Mouse (Mus musculus) cerebellum, adult 9-11 months (tissue): Measurements from ENCODE around the gene Hpse2.
"Not testable (repeated sequence)": the region's sequence is repeated elsewhere in the genome, so short reads cannot be mapped to it uniquely, and the experiment has no call there.

Experiments used
- DNase-seq: peaks from one replicate; pipeline ENCODE4 v3.0.0; 2022

Hpse2 gene

GRCm38 (mm10) chr19:42839621-42840294 lies 548.4 kb downstream of the Hpse2 start:
- no peak for DNase-seq

DNA sequence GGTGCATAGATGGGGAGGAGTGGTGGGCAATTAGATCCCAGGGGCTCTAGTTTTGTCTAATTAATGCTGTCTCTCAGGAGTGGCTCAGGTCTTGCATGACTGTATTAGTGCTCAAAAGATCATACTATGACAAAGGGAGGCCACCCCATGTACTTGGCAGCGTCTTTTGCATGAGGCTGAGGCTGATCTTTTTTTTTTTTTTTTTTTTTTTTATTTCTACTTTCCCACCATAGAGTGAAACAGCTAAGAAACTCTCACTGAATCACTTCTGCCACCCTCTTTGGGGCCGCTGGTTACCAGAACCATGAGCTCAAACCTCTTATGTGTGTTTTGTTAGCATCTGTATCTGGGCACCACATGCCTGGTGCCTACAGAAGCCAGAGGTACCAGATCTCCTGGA lies 549.0 kb downstream of the Hpse2 start:
- DNase-seq = no peak

DNA sequence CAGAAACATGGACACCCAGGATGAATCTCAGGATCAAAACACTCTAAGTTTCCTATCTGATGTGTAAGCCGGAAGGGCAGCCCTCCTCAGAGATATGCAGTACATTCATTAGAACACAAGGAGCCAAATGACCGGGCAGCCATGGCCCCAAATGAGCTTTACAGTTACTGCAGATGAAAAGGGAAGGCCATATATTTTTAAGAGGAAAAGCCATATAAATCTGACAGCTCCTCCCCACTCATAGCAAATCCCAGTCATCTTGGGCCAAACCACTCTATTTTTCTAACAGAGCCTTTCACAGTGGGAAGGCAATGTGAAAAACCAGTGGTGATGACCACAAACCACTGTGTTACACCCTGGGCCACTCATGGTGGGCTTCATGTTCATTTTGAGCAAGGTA lies 549.9 kb downstream of the Hpse2 start:
- no peak for DNase-seq

- DNase-seq = peak; percentile 16
Observed at GRCm38 (mm10) chr19:42837591-42837990, 550.6 kb downstream of the Hpse2 start.

- no peak for DNase-seq
Observed at GRCm38 (mm10) chr19:42833126-42833525, 555.0 kb downstream of the Hpse2 start.

- no peak for DNase-seq
Observed at GRCm38 (mm10) chr19:42832251-42832650, 555.9 kb downstream of the Hpse2 start.

- no peak for DNase-seq
Observed at GRCm38 (mm10) chr19:42829196-42829595, 559.0 kb downstream of the Hpse2 start.

DNA sequence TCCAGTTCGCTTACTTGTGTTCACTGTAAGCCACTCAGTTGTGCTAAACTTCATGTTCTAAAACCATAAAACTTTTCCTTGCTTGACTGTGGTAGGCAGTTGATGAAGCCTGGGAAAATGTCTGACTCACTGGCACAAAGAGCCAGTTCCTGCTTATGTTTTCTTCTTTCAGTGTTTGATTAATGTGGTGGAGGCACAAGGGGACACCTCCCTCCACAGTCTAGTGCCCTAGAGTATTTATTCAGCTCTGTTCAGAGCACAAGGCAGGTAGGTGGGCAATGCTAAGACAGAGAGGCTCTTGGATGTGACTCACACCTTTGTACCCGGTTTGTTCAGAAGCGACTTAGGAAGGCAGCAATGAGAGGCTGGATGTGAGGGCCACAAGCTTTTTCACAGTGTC lies 560.3 kb downstream of the Hpse2 start:
- DNase-seq = no peak

DNA sequence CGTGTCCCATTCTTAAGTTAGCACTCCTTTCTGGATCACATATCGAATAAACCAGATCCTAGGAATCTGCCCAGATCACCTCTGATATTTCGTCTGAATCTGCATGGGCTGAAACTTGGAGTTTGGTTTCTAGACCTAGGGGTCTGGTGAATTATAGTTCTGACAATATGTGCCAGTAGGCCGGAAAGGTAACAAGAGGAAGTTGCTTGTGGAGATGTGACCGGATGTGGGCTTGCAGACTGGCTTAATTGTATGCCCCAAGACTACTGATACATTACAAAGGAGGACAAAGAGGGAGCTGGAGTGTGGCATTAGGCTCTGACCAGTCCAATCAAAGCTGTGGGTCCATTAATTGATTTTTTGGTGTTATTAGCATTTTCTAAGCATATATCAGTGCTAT lies 568.0 kb downstream of the Hpse2 start:
- no peak for DNase-seq

GRCm38 (mm10) chr19:42817761-42818160 lies 570.4 kb downstream of the Hpse2 start:
- no peak for DNase-seq

GRCm38 (mm10) chr19:42816261-42816660 lies 571.9 kb downstream of the Hpse2 start:
- DNase-seq = no peak

DNA sequence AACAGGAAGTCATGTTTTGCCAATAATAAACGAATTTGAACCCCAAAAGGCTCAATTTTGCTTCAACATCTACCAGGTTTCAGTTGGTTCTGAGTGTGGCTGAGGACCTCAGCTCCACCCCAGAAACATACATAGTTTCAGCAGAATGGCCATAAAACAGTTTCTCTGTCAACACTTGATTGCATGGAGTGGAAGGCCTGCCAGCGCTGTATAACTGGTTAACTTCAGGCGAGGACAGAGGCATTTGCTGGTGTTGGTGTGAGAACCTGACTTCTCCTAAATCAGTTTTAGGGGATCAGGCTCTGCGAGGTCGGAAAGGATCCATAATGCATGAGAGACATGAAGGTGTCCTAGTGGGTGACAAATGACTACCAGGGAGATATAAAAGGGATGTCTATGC lies 578.0 kb downstream of the Hpse2 start:
- no peak for DNase-seq

- DNase-seq = no peak
Observed at GRCm38 (mm10) chr19:42809491-42809890, 578.7 kb downstream of the Hpse2 start.

DNA sequence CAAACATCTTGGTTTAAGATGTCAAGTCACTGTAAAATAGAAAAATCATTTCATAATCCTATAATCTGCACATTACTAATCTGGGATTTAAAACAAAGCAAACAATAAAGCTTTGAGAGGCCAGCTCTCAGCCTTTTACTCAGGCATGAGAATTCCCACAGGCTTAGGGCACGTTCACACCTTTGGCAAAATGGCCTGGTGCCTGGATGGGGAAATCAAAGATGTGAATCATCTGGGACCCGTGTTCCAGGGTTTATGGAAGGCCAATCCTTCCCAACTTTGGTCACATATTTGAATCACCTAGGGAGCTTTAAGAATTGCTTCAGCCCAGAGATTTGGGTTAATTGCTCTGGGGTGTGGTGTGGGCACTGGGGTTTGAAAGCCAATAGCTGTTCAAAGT lies 590.3 kb downstream of the Hpse2 start:
- DNase-seq = no peak

- no peak for DNase-seq
Observed at GRCm38 (mm10) chr19:42795801-42796200, 592.4 kb downstream of the Hpse2 start.

- peak; percentile 78 for DNase-seq
Observed at GRCm38 (mm10) chr19:42794914-42795613, 593.1 kb downstream of the Hpse2 start.

DNA sequence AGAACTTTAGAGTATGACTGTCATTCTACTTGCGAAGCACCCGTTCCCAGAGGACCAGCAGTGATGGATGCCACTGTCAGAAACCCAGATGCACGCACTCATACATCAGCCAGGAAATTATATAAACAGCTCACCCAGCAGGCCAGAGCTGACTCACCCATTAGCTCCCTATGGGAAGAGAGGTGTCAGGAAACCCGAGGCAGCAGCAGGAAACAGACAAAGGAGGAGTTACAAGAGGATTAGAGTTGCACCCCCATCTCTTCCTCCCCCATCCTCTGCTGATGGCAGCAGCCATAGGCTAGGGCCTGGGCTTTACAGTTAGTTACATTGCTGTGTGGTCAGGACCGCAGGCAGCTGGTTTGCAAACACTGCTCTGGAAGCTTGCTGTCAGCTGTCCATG lies 599.8 kb downstream of the Hpse2 start:
- no peak for DNase-seq

DNA sequence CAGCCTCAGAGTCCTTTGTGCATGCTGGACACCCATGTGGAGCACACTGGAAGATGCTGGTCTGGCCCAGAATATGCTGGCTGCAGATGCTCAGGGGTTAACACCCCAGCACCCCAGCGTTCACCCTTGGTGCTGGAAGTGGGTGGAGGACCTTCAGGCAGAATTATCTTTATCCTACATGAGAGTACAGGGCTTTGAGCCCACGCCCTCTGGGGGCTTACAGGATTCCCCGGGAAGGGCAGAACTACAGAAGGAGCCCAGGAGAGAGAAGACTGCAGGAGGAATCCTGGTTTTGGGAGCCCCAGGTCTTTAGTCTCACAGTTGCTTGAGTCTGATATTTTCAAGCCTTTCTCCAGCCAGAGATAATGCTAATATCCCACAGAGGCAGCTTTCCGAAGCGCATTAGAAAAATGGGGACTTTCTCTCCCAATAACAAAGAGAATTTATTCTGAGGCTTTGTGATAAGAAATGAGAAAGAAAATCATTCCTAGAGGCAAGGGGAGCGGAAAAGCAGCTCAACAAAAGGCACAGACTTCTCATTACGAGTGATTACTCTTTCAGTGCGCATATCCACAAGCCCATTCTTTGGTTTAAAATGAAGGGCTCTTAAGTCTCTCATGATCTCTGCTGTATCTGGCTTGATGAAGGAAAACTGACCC lies 602.5 kb downstream of the Hpse2 start:
- DNase-seq = no peak

- DNase-seq = no peak
Observed at GRCm38 (mm10) chr19:42785129-42785528, 603.0 kb downstream of the Hpse2 start.

DNA sequence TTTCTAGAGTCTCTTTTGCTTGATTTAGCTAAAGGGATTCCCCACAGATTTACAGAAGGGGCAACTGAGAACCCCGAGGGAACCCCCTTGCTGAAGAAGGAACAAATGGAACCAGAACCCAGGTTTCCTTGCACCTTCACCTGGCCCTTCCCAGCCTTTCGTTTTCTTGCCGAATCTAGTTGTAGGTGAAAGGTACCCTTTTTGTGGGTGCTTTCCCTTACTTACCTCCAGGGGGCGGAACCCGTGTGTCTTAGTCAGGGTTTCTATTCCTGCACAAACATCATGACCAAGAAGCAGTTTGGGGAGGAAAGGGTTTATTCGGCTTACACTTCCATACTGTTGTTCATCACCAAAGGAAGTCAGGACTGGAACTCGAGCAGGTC lies 608.0 kb downstream of the Hpse2 start:
- DNase-seq = not testable (repeated sequence)

DNA sequence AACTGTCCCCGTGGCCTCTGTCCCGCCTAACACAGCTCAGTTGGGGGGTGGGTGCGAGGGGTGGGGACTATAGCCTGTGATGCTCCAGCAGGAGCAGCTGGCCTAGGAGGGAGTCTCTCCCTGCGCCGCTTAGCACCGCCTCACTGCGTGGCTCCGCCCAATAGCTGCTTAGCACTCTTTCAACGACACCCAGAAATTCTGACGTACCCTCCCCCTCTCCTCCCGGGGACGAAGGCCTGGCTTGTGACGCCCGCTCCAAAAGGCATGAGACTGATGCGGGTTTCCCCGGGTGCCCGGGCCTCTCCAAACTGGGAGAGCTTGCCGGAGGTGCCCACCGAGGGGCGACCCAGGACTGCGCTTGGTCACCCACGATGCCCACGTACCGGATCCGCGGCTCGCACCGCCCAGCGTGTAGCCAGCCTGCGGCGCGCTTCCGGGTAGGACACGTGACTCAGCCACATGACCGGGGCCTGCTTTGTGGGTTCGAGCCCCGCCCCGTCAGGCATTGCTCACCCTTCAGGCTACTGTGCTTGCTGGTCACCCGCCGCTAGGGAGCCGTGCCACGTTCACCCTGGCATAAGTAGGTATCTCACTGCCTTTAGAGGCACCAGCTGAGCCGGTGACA lies 608.5 kb downstream of the Hpse2 start, which contains the start of gene Hps1:
Gene Hps1 (minus strand): TSS at position 448 of the 625 bp plus-strand sequence.
- peak; percentile 91 for DNase-seq

GRCm38 (mm10) chr19:42777801-42778200 lies 610.4 kb downstream of the Hpse2 start:
- DNase-seq = peak; percentile 25

GRCm38 (mm10) chr19:42776813-42777212 lies 611.3 kb downstream of the Hpse2 start:
- peak; percentile 22 for DNase-seq
